Mouse (Mus musculus) thymus, adult 2 months (tissue): Measurements from ENCODE around the gene Zfyve26.

Source experiments
- CTCF ChIP-seq: fragments of 200-500 bp; IDR thresholded peaks from 2 replicates; pipeline ENCODE4 v1.5.1; 2012; ENCODE audit warnings: mild to moderate bottlenecking, control low read depth, low read length, moderate library complexity, borderline replicate concordance; ENCODE audit not compliant: control insufficient read depth, poor library complexity, insufficient read depth; ENCODE audit errors: extremely low read depth
- POLR2A ChIP-seq: fragments of 200-500 bp; IDR thresholded peaks from 2 replicates; pipeline ENCODE4 v1.6.1; 2012; ENCODE audit warnings: mild to moderate bottlenecking, low read length, control low read depth, moderate library complexity; ENCODE audit not compliant: control insufficient read depth, poor library complexity, insufficient read depth; ENCODE audit errors: extremely low read depth

- TF ChIP-seq CTCF (no peak), POLR2A (no peak)
Measured at GRCm38 (mm10) chr12:79241985-79242384, 54.1 kb downstream of the Zfyve26 start.
